Mouse (Mus musculus) small intestine, adult 2 months (tissue): ENCODE measurements around the gene Chst13.

Experiments used
- CTCF ChIP-seq: fragments of 200-500 bp; IDR thresholded peaks from 2 replicates; pipeline ENCODE4 v1.5.1; 2012; ENCODE audit warnings: low read depth, mild to moderate bottlenecking, control low read depth, inconsistent platforms, low read length, moderate library complexity, mixed read lengths; ENCODE audit not compliant: insufficient replicate concordance, insufficient read length; ENCODE audit errors: extremely low read depth
- POLR2A ChIP-seq: fragments of 200-500 bp; IDR thresholded peaks from 2 replicates; pipeline ENCODE4 v1.6.1; 2012; ENCODE audit warnings: low read depth, mild to moderate bottlenecking, control low read depth, inconsistent platforms, low read length, moderate library complexity

DNA sequence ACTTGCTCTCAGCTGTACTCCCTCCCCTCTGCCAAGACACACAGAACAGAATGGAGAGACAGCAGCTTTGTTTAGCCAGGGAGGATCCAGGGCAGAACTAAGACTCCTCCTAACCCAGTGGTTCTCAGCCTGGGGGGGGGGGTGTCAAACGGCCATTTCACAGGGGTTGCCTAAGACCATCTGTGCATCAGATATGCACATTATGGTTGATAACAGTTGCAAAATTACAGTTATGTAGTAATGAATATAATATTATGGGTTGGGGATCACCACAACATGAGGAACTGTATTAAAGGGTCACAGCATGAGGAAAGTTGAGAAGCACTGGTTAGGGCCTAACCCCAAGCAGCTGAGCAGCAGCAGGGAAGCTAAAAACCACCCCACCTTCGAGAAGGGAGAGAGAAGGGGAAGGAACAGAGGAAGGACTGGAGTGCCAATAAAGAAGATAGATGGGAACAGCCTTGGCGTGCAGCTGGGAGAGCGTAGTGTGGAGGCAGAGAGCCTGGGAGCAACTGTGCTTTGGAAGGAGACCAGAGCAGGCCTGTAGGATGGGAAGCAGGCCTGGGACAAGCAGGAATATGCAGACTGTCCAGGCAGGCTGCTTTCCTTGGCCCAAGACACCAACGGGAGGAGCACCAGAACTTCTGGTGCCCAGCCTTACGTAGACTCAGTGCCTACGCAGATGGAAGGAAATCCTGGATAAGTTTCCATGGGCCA, 5.4 kb downstream of the Chst13 start:
- no peak for TF ChIP-seq CTCF
- no peak for TF ChIP-seq POLR2A
